Mouse (Mus musculus): ENCODE results near the gene Gys2. TPM values are rescaled to one million over a fixed set of nuclear protein-coding genes. Genes with fewer than 3 reads are reported as not detected.

Gys2 gene
- polyA plus RNA-seq, 1 experiment: not detected

- TF ChIP-seq POLR2A (IDR thresholded peaks at IDR 0.05; ENCODE audit: insufficient read depth, low read depth, low read length) (no peak), CTCF (IDR thresholded peaks at IDR 0.05; ENCODE audit: insufficient read depth, low read depth, low read length) (no peak)
- H3K27ac ChIP-seq (ENCODE audit: insufficient read depth, low read depth, low read length): no peak overlapping the region
- WGBS: 44% methylated on average over 7 of the region's 7 CpGs
- no peak overlapping the region for H3K4me3 ChIP-seq (ENCODE audit: insufficient read depth, low read depth, low read length)
- H3K4me1 ChIP-seq (ENCODE audit: control insufficient read depth, insufficient read depth, low read length): no peaks in the 10 kb centered on the region
Observed at GRCm38 (mm10) chr6:142424976-142425375, 47.9 kb downstream of the Gys2 start.

GRCm38 (mm10) chr6:142414597-142414996 is 58.3 kb downstream of the Gys2 start:
- no peak overlapping the region for H3K27ac ChIP-seq (ENCODE audit: insufficient read depth, low read depth, low read length)
- TF ChIP-seq POLR2A (IDR thresholded peaks at IDR 0.05; ENCODE audit: insufficient read depth, low read depth, low read length) (no peak), CTCF (IDR thresholded peaks at IDR 0.05; ENCODE audit: insufficient read depth, low read depth, low read length) (no peak)
- H3K4me3 ChIP-seq (ENCODE audit: insufficient read depth, low read depth, low read length): peak overlapping the region; percentile 10
- H3K4me1 ChIP-seq (ENCODE audit: control insufficient read depth, insufficient read depth, low read length): peaks cover 4% of the 10 kb centered on the region; the same call in 1 of the 2 replicates
- WGBS: 1% methylated on average over 24 of the region's 24 CpGs

- WGBS: 33% methylated on average over 12 of the region's 12 CpGs
- no peak overlapping the region for H3K27ac ChIP-seq (ENCODE audit: insufficient read depth, low read depth, low read length)
- H3K4me3 ChIP-seq (ENCODE audit: insufficient read depth, low read depth, low read length): no peak overlapping the region
- TF ChIP-seq CTCF (IDR thresholded peaks at IDR 0.05; ENCODE audit: insufficient read depth, low read depth, low read length) (no peak), POLR2A (IDR thresholded peaks at IDR 0.05; ENCODE audit: insufficient read depth, low read depth, low read length) (no peak)
- H3K4me1 ChIP-seq (ENCODE audit: control insufficient read depth, insufficient read depth, low read length): peaks cover 4% of the 10 kb centered on the region; the same call in 1 of the 2 replicates
Observed at GRCm38 (mm10) chr6:142413845-142414244, 59.1 kb downstream of the Gys2 start.

- Histone ChIP-seq H3K4me1 (ENCODE audit: control insufficient read depth, insufficient read depth, low read length) (peaks cover 4% of the 10 kb centered on the region; the same call in 1 of the 2 replicates), H3K27ac (ENCODE audit: insufficient read depth, low read depth, low read length) (no peak within 1 kb of the TSS), H3K4me3 (ENCODE audit: insufficient read depth, low read depth, low read length) (no peak within 1 kb of the TSS)
- WGBS: 81% methylated on average over 11 of the region's 11 CpGs
- TF ChIP-seq POLR2A (IDR thresholded peaks at IDR 0.05; ENCODE audit: insufficient read depth, low read depth, low read length) (no peak), CTCF (IDR thresholded peaks at IDR 0.05; ENCODE audit: insufficient read depth, low read depth, low read length) (no peak)
Observed at GRCm38 (mm10) chr6:142412906-142413491, 59.9 kb downstream of the Gys2 start, which contains the start of gene Spx. Gene Spx, plus strand, starts transcription at chr6:142413441.

GRCm38 (mm10) chr6:142411140-142411539 is 61.8 kb downstream of the Gys2 start:
- H3K4me1 ChIP-seq (ENCODE audit: control insufficient read depth, insufficient read depth, low read length): peaks cover 4% of the 10 kb centered on the region; the same call in 1 of the 2 replicates
- H3K27ac ChIP-seq (ENCODE audit: insufficient read depth, low read depth, low read length): no peak overlapping the region
- TF ChIP-seq CTCF (IDR thresholded peaks at IDR 0.05; ENCODE audit: insufficient read depth, low read depth, low read length) (no peak), POLR2A (IDR thresholded peaks at IDR 0.05; ENCODE audit: insufficient read depth, low read depth, low read length) (no peak)
- no peak overlapping the region for H3K4me3 ChIP-seq (ENCODE audit: insufficient read depth, low read depth, low read length)
- 42% methylated on average over 1 of the region's 1 CpGs for WGBS

GRCm38 (mm10) chr6:142395756-142396155 is 77.2 kb downstream of the Gys2 start:
- Histone ChIP-seq H3K27ac (ENCODE audit: insufficient read depth, low read depth, low read length) (no peak overlapping the region), H3K4me1 (ENCODE audit: control insufficient read depth, insufficient read depth, low read length) (peaks cover 2% of the 10 kb centered on the region; the same call in 1 of the 2 replicates), H3K4me3 (ENCODE audit: insufficient read depth, low read depth, low read length) (no peak overlapping the region)
- 60% methylated on average over 6 of the region's 6 CpGs for WGBS
- TF ChIP-seq CTCF (IDR thresholded peaks at IDR 0.05; ENCODE audit: insufficient read depth, low read depth, low read length) (no peak), POLR2A (IDR thresholded peaks at IDR 0.05; ENCODE audit: insufficient read depth, low read depth, low read length) (no peak)

GRCm38 (mm10) chr6:142394669-142395068 is 78.2 kb downstream of the Gys2 start:
- Histone ChIP-seq H3K4me3 (ENCODE audit: insufficient read depth, low read depth, low read length) (no peak overlapping the region), H3K4me1 (ENCODE audit: control insufficient read depth, insufficient read depth, low read length) (peaks cover 2% of the 10 kb centered on the region; the same call in 1 of the 2 replicates), H3K27ac (ENCODE audit: insufficient read depth, low read depth, low read length) (no peak overlapping the region)
- no peak for TF ChIP-seq POLR2A (IDR thresholded peaks at IDR 0.05; ENCODE audit: insufficient read depth, low read depth, low read length)
- no peak for TF ChIP-seq CTCF (IDR thresholded peaks at IDR 0.05; ENCODE audit: insufficient read depth, low read depth, low read length)
- WGBS: 77% methylated on average over 5 of the region's 5 CpGs

- H3K4me1 ChIP-seq (ENCODE audit: control insufficient read depth, insufficient read depth, low read length): peaks cover 2% of the 10 kb centered on the region; the same call in 1 of the 2 replicates
- no peak overlapping the region for H3K27ac ChIP-seq (ENCODE audit: insufficient read depth, low read depth, low read length)
- WGBS: 90% methylated on average over 5 of the region's 5 CpGs
- TF ChIP-seq POLR2A (IDR thresholded peaks at IDR 0.05; ENCODE audit: insufficient read depth, low read depth, low read length): no peak
- TF ChIP-seq CTCF (IDR thresholded peaks at IDR 0.05; ENCODE audit: insufficient read depth, low read depth, low read length): no peak
- H3K4me3 ChIP-seq (ENCODE audit: insufficient read depth, low read depth, low read length): no peak overlapping the region
Observed at GRCm38 (mm10) chr6:142392312-142392711, 80.6 kb downstream of the Gys2 start.

- Histone ChIP-seq H3K4me1 (ENCODE audit: control insufficient read depth, insufficient read depth, low read length) (peaks cover 2% of the 10 kb centered on the region; the same call in 1 of the 2 replicates), H3K27ac (ENCODE audit: insufficient read depth, low read depth, low read length) (no peak overlapping the region), H3K4me3 (ENCODE audit: insufficient read depth, low read depth, low read length) (no peak overlapping the region)
- WGBS: 52% methylated on average over 2 of the region's 2 CpGs
- no peak for TF ChIP-seq POLR2A (IDR thresholded peaks at IDR 0.05; ENCODE audit: insufficient read depth, low read depth, low read length)
- TF ChIP-seq CTCF (IDR thresholded peaks at IDR 0.05; ENCODE audit: insufficient read depth, low read depth, low read length): no peak
Observed at GRCm38 (mm10) chr6:142389101-142389500, 83.8 kb downstream of the Gys2 start.
